13 mouse cellular contexts compared by ENCODE assay signal in the genomic region with DNA sequence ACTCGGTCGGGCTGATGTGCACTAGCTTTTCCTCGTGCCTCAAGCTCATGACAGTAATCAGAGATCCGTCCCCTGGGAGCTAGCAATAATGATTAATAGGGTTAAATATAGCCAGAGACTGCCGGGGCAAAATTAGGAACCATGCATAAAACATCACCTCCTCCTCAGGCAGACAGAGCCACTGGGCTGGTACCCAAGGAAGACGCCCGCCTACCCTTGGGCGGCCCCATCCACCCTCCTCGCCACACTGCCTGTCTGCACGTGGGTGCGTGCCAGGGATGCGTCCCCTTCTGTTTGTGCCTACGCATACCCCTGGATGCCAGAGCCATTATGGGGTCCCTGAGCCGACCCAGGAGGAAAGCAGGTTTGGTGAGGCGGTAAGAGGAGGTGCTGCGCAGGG.
DNase-seq lines count a peak whose midpoint lies in the region; TF ChIP-seq lines count a peak whose summit lies in the region.
"Had no signal": no experiment of that assay in that cellular context is flagged by ENCODE, and none has a peak within 500 bp of the region (broad histone marks: within the 10 kb centered on the region; RNA-seq: fewer than 3 reads in every experiment).

No protein-coding gene starts in this region.

- intact Hi-C loops in gastrocnemius, adult 2 months (cut with DNase I) = no loop called here

- DNase-seq in cerebellum, postnatal 10 days = peak; percentile 52 to 55
- DNase-seq in cerebellum, adult 11-12 months = no peak
- DNase-seq in frontal cortex, postnatal 25 days (ENCODE audit: low spot score in 2 of 2) = peak; percentile 42 to 64
- DNase-seq in left cerebral cortex, adult 11 months (ENCODE audit: low spot score) = peak; percentile 81
- DNase-seq in right cerebral cortex, adult 2 months (ENCODE audit: low spot score in 2 of 2) = peak; percentile 81
- no peak for DNase-seq in spleen, adult 12 weeks (ENCODE audit: low spot score)
- no peak for DNase-seq in gastrocnemius, adult 2 months
- DNase-seq in c-Kit-positive CD71-positive TER-119-positive erythroid progenitor cells, embryonic 14.5 days (ENCODE audit: low spot score) = no peak
- DNase-seq: cerebellum, adult 9-11 months; liver had no signal

- TF ChIP-seq CTCF in gastrocnemius, adult 2 months (IDR thresholded peaks at IDR 0.05) = no peak

- H3K27ac ChIP-seq in gastrocnemius, adult 2 months = no peak overlapping the region
- H3K27ac ChIP-seq: kidney, postnatal 0 days; lung, embryonic 15.5 days; midbrain, embryonic 15.5 days had no signal

- no peak overlapping the region for H3K4me3 ChIP-seq in gastrocnemius, adult 2 months
- H3K4me3 ChIP-seq: lung, embryonic 15.5 days; midbrain, embryonic 15.5 days had no signal

Comparison
In these comparisons a context has a peak if more than half of its experiments do, and no peak if none do; other contexts are left out.
1. DNase-seq: peak in cerebellum, postnatal 10 days (2 of 2), frontal cortex, postnatal 25 days (2 of 2), left cerebral cortex, adult 11 months (single experiment) and right cerebral cortex, adult 2 months (2 of 2); none in cerebellum, adult 11-12 months (single experiment), spleen, adult 12 weeks (single experiment), gastrocnemius, adult 2 months (single experiment) and c-Kit-positive CD71-positive TER-119-positive erythroid progenitor cells, embryonic 14.5 days (single experiment).